Mouse (Mus musculus) layer of hippocampus, adult 8-10 months (tissue): ENCODE results near the gene Mat2b. TPM values are rescaled to one million over a fixed set of nuclear protein-coding genes. Genes with fewer than 3 reads are reported as not detected.
"Not testable (repeated sequence)": the region's sequence is repeated elsewhere in the genome, so short reads cannot be mapped to it uniquely, and the experiment has no call there.

Experiments used
- DNase-seq, 2 experiments: peaks; one replicate each; pipeline ENCODE4 v3.0.0; 2022; ENCODE audit warnings: low spot score in 2 of 2
- total RNA-seq, 4 experiments: library from RNA; stranded (reverse); gene quantifications; 2 replicates each; pipeline ENCODE4 v1.2.4; 2022

Mat2b gene
- total RNA-seq = 100 to 1,000 TPM; 120 to 127 (median 125) TPM

GRCm38 (mm10) chr11:40695103-40695502, at the start of gene Mat2b:
Mat2b (minus strand) TSS chr11:40695203.
- no peak for DNase-seq

- no peak for DNase-seq
Measured at GRCm38 (mm10) chr11:40744348-40744747, 49.3 kb upstream of the Mat2b start.

- DNase-seq = no peak
Measured at GRCm38 (mm10) chr11:40741605-40742262, 46.7 kb upstream of the Mat2b start.

GRCm38 (mm10) chr11:40737369-40737768, 42.4 kb upstream of the Mat2b start:
- DNase-seq = no peak

- DNase-seq = no peak
Measured at GRCm38 (mm10) chr11:40734251-40734752, 39.3 kb upstream of the Mat2b start.

- DNase-seq = peak; percentile 97
Measured at GRCm38 (mm10) chr11:40733339-40734174, 38.6 kb upstream of the Mat2b start, which contains the start of the genes Hmmr and Nudcd2. Hmmr (minus strand) TSS chr11:40733422. Nudcd2 (plus strand) TSS chr11:40733667.

GRCm38 (mm10) chr11:40732997-40733338, 38.0 kb upstream of the Mat2b start:
- DNase-seq = no peak

GRCm38 (mm10) chr11:40718324-40718723, 23.3 kb upstream of the Mat2b start:
- DNase-seq = no peak

- DNase-seq = no peak
Measured at GRCm38 (mm10) chr11:40715524-40715923, 20.5 kb upstream of the Mat2b start.

- no peak for DNase-seq
Measured at GRCm38 (mm10) chr11:40713858-40714257, 18.9 kb upstream of the Mat2b start.

- DNase-seq = not testable (repeated sequence)
Measured at GRCm38 (mm10) chr11:40709899-40710298, 14.9 kb upstream of the Mat2b start.

GRCm38 (mm10) chr11:40694311-40695087, 504 bp downstream of the Mat2b start:
- peak; percentile 22 to 33 for DNase-seq

- peak; percentile 28 to 38 for DNase-seq
Measured at GRCm38 (mm10) chr11:40693366-40693951, 1.5 kb downstream of the Mat2b start.

- DNase-seq = peak; percentile 91
Measured at GRCm38 (mm10) chr11:40692511-40693365, 2.3 kb downstream of the Mat2b start.

- no peak for DNase-seq
Measured at GRCm38 (mm10) chr11:40692101-40692509, 2.9 kb downstream of the Mat2b start.

- no peak for DNase-seq
Measured at GRCm38 (mm10) chr11:40690444-40691127, 4.4 kb downstream of the Mat2b start.

- DNase-seq = no peak
Measured at GRCm38 (mm10) chr11:40683295-40683694, 11.7 kb downstream of the Mat2b start.

GRCm38 (mm10) chr11:40682456-40682855, 12.5 kb downstream of the Mat2b start:
- no peak for DNase-seq

GRCm38 (mm10) chr11:40677169-40677568, 17.8 kb downstream of the Mat2b start:
- no peak for DNase-seq
